Mouse (Mus musculus) forebrain, embryonic 14.5 days (tissue): ENCODE measurements around the gene Itih4. TPM values are rescaled to one million over a fixed set of nuclear protein-coding genes. Genes with fewer than 3 reads are reported as not detected.
A peak's percentile ranks its signal among the peaks of the same experiment; 100 is the strongest.

ENCODE experiments used
- ATAC-seq: fragments of 200-750 bp; cut with Nextera tagmentation; 2 replicates; pipeline ENCODE4 v1.8.0; 2017; ENCODE audit warnings: mild to moderate bottlenecking, moderate library complexity
- DNase-seq: peaks from one replicate; pipeline ENCODE4 v3.0.0-alpha.2; 2015; ENCODE audit warnings: low spot score
- H3K27ac ChIP-seq: fragments of 300-500 bp; sonication (generic); 2 replicates; pipeline ENCODE4 v1.5.1; 2014; ENCODE audit warnings: low read depth, mild to moderate bottlenecking, control low read depth, low read length, moderate library complexity
- H3K27me3 ChIP-seq: fragments of 300-500 bp; sonication (generic); replicated peaks from 2 replicates; pipeline ENCODE4 v1.6.1; 2014; ENCODE audit warnings: low read length, control low read depth, mixed read lengths; ENCODE audit not compliant: control insufficient read depth, insufficient read depth
- H3K36me3 ChIP-seq: fragments of 300-500 bp; sonication (generic); 2 replicates; pipeline ENCODE4 v1.6.1; 2014; ENCODE audit warnings: low read length, control low read depth; ENCODE audit not compliant: control insufficient read depth, insufficient read depth
- H3K4me1 ChIP-seq: fragments of 300-500 bp; sonication (generic); 2 replicates; pipeline ENCODE4 v1.6.1; 2014; ENCODE audit warnings: antibody characterized with exemption, low read length, control low read depth; ENCODE audit not compliant: control insufficient read depth, insufficient read depth
- H3K4me2 ChIP-seq: fragments of 300-500 bp; sonication (generic); 2 replicates; pipeline ENCODE4 v1.6.1; 2014; ENCODE audit warnings: mild to moderate bottlenecking, control low read depth, low read length
- H3K4me3 ChIP-seq: fragments of 300-500 bp; sonication (generic); 2 replicates; pipeline ENCODE4 v1.5.1; 2014; ENCODE audit warnings: low read depth, low read length, control low read depth
- H3K9ac ChIP-seq: fragments of 300-500 bp; sonication (generic); 2 replicates; pipeline ENCODE4 v1.6.1; 2014; ENCODE audit warnings: mild to moderate bottlenecking, low read length, control low read depth, moderate library complexity
- H3K9me3 ChIP-seq: fragments of 300-500 bp; sonication (generic); replicated peaks from 2 replicates; pipeline ENCODE4 v1.6.1; 2016; ENCODE audit warnings: low read length, control low read depth, mixed read lengths; ENCODE audit not compliant: control insufficient read depth
- WGBS: fragments of 180-500 bp; shearing (Covaris S2); extraction: QIAGEN DNeasy Blood & Tissue Kit; methylation state at CpG from one replicate; pipeline ENCODE4 v1.1.7; 2014; 5-methylcytosine and 5-hydroxymethylcytosine counted together
- polyA plus RNA-seq: library from polyadenylated mRNA; unstranded; fragments of >200 nt; fragmentation: Nextera tagmentation; extraction: Ambion mirVana; gene quantifications from 2 replicates; pipeline ENCODE4 v1.2.1, GENCODE M21; 2014

Gene Itih4
- polyA plus RNA-seq, 1 experiment from 2014 or later = not detected

DNA sequence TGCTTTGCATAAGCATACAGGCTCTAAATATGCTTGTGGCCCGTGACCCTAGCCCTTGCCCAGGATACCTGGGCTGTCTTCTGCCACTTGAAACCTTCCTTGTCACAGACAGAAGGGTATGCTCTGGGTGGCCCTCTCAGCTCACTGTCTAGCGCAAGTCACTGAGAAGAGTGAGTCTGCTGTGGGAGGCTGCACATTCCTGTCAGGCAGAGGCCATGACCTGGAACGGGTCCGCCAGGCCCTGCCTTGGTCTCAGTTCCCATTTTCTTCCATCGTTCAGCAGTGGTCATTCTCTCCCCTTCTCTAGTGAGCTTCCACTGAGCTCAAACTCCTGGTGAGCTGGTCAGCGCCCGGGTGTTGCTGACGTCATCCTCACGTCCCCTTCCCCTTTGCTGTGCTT, 10.3 kb upstream of the Itih4 start:
- H3K36me3 ChIP-seq = peaks cover 32% of the 10 kb centered on the region

DNA sequence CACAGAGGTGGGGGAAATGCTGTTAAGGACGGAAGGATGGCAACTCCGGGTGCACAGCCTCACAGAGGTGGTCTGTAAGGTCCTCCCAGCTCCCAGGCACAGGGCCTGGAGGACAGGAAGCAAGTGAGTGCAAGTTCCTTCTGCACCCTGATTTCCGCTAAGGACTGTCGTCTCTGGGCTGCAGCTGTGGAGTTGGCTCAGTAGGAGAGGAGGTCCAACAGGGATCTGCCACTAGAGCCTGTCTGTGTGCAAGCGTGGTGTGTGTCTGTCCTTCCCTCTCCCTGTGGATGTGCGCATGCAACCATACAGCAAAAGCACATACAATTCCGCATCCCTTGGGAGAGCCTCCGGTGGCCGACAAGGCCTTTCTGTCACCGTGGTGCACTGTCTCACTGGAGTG, 9.8 kb upstream of the Itih4 start:
- 97% methylated on average over 10 of the region's 10 CpGs for WGBS
- DNase-seq (no peak), ATAC-seq (no peak)
- Histone ChIP-seq H3K4me1 (0 out of 2 replicates have a peak, but pooled peaks cover 3% of the 10 kb centered on the region), H3K4me3 (no peak overlapping the region), H3K4me2 (no peak overlapping the region), H3K27me3 (no peaks in the 10 kb centered on the region), H3K9me3 (no peaks in the 10 kb centered on the region), H3K36me3 (peaks cover 32% of the 10 kb centered on the region), H3K27ac (no peak overlapping the region), H3K9ac (no peak overlapping the region)

More for the DNA sequence above, 10.3 kb upstream of the Itih4 start:
- Histone ChIP-seq H3K9ac (no peak overlapping the region), H3K4me3 (no peak overlapping the region), H3K4me1 (0 out of 2 replicates have a peak, but pooled peaks cover 3% of the 10 kb centered on the region), H3K4me2 (no peak overlapping the region), H3K27ac (no peak overlapping the region), H3K27me3 (no peaks in the 10 kb centered on the region), H3K9me3 (no peaks in the 10 kb centered on the region)
- DNase-seq = no peak
- ATAC-seq = no peak
- 90% methylated on average over 9 of the region's 9 CpGs for WGBS

DNA sequence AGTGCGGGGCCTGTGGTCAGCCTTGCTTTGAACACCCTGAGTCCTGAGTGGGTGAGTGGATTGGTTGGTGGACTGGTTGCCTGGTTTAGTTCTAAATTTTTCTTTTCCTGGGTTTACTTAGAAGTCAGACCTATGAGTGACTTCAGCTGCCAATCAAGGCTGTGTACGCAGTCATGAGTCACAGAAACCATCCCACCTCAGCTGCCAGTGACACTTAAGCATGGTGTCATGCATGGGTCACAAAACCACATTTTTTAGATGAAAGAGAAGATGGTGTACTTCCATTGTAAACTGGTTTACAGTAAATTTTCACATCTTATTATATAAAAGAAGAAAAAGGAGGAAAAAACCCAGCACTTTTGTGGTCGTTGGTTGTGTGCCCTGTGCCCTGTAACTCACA, 8.4 kb upstream of the Itih4 start:
- Histone ChIP-seq H3K36me3 (peaks cover 25% of the 10 kb centered on the region), H3K27me3 (no peaks in the 10 kb centered on the region), H3K9ac (no peak overlapping the region), H3K9me3 (no peaks in the 10 kb centered on the region), H3K4me3 (no peak overlapping the region), H3K4me2 (no peak overlapping the region), H3K4me1 (0 out of 2 replicates have a peak, but pooled peaks cover 3% of the 10 kb centered on the region), H3K27ac (no peak overlapping the region)
- WGBS = 93% methylated on average over 3 of the region's 3 CpGs
- no peak for ATAC-seq
- no peak for DNase-seq

DNA sequence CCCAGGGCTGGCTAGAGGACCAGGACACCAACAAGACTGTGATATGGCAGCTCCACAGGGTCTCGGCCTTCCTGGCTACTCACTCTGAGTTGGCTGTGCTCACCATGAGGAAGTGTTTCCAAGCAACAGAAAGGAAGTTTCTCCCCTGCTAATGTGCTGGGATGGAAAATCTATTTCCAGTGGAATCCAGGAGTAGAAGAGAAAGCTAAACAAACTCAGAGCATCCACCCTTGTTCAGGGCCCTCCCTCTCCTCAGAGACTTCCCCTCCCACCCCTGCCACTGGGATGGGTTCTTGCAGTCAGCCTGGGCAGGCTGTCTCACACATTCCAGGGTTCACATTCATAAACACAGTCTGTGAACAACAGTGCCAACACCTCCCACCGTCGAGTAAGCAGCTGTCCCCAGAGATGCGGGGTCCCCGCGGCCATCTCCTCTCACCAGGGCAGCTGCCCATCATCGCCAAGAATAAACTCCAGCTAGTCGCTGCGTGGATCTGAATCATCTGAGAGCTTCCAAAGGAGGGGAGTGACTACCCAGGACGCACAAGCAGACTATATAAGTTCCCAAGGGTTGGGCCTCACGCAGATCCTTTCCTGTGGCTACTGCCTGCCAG, 7.2 kb upstream of the Itih4 start, which contains the start of gene Mustn1:
Gene Mustn1, plus strand, starts transcription at position 243 of the 614 bp plus-strand sequence.
- Histone ChIP-seq H3K27me3 (no peaks in the 10 kb centered on the region), H3K27ac (no peak within 1 kb of the TSS), H3K36me3 (peaks cover 15% of the 10 kb centered on the region), H3K9me3 (no peaks in the 10 kb centered on the region), H3K4me2 (no peak within 1 kb of the TSS), H3K9ac (no peak within 1 kb of the TSS), H3K4me1 (0 out of 2 replicates have a peak, but pooled peaks cover 3% of the 10 kb centered on the region), H3K4me3 (no peak within 1 kb of the TSS)
- ATAC-seq (peak; percentile 44; the same call in 1 of the 2 replicates), DNase-seq (peak; percentile 11)
- 78% methylated on average over 11 of the region's 11 CpGs for WGBS

DNA sequence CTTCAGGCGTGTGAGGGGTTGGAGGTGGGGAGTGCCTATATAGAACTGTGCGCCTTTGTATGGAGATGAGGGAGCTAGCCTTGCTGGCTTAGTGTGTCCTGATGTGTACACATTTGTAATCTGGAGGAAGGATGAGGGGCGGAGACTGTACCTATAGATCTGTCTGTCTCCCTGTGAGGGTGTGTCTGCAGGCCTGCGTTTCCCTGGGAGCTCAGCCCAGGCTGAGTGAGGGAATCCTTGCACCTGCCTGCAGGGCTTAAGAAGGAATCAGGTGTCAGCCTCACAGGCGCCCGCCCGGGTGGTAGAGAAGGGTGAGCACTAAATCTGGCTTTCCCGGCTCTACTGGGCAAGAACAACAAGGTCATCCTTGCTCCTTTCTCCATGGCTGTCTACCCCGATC, 6.5 kb upstream of the Itih4 start:
- no peak overlapping the region for H3K4me3 ChIP-seq
- 0 out of 2 replicates have a peak, but pooled peaks cover 3% of the 10 kb centered on the region for H3K4me1 ChIP-seq
- H3K27me3 ChIP-seq = no peaks in the 10 kb centered on the region
- H3K4me2 ChIP-seq = no peak overlapping the region
- H3K27ac ChIP-seq = no peak overlapping the region
- DNase-seq (no peak), ATAC-seq (no peak; the same call in 1 of the 2 replicates)
- peaks cover 9% of the 10 kb centered on the region; the same call in 1 of the 2 replicates for H3K36me3 ChIP-seq
- WGBS = 64% methylated on average over 9 of the region's 9 CpGs
- H3K9me3 ChIP-seq = no peaks in the 10 kb centered on the region
- H3K9ac ChIP-seq = no peak overlapping the region

DNA sequence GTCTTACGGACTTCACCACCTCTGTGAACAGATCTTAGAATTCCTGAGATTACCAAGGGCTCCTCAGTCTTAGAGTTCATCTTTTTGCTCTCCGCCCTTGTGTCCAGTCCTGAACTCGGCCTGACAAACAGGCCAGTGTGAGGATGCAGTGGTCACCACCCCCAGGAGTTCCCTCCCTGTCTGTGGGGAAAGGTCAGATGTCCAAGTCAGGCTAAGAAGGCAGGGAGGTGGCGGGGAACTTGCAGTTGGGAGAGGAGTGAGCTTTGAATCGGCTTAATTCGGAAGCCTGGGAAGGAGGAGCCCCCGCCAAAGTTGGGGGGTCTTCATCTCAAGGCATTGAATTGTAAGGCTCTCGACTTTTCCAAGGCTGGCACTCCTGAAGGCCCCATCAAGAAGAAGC, 6.0 kb upstream of the Itih4 start:
- H3K27me3 ChIP-seq = no peaks in the 10 kb centered on the region
- ATAC-seq = no peak
- peaks cover 5% of the 10 kb centered on the region; the same call in 1 of the 2 replicates for H3K36me3 ChIP-seq
- 0 out of 2 replicates have a peak, but pooled peaks cover 3% of the 10 kb centered on the region for H3K4me1 ChIP-seq
- H3K4me2 ChIP-seq = no peak overlapping the region
- DNase-seq = no peak
- H3K9me3 ChIP-seq = no peaks in the 10 kb centered on the region
- H3K4me3 ChIP-seq = no peak overlapping the region
- no peak overlapping the region for H3K9ac ChIP-seq
- 78% methylated on average over 8 of the region's 8 CpGs for WGBS
- no peak overlapping the region for H3K27ac ChIP-seq

DNA sequence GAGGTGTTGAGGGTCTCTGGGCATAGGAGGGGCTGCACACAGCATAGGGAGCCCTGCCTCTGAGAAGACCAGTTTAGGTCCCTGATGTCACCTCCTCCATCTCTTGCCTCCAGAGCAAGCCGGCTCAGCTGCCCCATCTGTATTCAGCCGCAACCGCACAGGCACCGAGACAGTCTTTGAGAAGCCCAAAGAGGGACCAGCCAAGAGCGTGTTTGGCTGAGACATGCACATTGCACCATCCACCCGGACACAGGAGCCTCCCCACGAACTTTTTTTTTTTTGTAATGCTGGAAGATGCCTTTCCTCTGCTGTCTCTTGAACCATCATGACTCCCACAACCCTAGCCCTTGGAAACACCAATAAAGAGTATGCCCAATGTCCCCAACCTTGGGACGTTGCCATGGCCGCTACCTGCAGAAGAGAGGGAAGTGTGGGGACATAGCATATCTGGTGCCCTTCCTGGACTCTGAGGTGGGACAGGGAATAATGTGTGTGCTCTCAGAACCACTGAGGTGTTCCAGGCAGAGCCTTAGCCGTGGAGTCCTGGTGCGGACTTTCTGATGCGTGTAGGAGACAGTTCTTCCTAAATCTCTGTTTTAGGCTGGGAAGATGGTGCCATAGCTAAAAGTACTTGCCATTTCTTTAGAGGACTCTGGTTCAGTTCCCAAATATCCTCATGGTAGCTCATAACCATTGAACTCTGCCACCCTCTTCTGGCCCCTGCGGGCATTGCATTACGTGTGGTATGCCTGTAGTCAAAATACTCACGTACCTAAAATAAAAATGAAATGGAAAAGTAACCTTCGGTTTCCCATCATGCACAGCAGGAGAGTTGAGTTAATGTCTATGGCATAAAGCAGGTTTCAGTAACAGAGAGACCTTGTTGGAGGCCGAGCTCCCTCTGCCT, 5.2 kb upstream of the Itih4 start:
- 88% methylated on average over 17 of the region's 17 CpGs for WGBS
- Histone ChIP-seq H3K4me1 (0 out of 2 replicates have a peak, but pooled peaks cover 3% of the 10 kb centered on the region), H3K9ac (no peak overlapping the region), H3K27me3 (no peaks in the 10 kb centered on the region), H3K4me2 (no peak overlapping the region), H3K9me3 (no peaks in the 10 kb centered on the region), H3K36me3 (no peaks in the 10 kb centered on the region), H3K4me3 (no peak overlapping the region), H3K27ac (no peak overlapping the region)
- DNase-seq (peak; percentile 42), ATAC-seq (no peak)

DNA sequence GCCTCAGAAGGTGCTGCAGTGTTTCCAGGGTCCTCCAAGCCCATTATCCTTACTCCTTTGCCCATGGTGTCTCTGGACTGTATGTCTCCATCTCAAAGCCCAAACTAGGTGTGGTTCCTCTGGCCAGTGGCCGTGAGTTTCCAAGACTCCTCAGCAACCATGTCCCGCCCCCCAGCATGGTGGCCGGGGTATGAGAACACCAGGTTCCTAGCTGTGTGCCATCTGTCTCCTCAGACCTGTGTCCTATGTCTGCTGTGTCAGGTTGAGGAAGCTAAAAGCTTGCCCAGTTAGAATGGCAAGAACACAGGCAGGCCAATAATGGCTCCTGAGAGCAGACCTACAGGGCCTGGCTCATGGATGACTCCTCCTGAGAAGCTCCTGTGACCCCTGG, 4.6 kb upstream of the Itih4 start:
- no peaks in the 10 kb centered on the region for H3K27me3 ChIP-seq
- ATAC-seq (no peak), DNase-seq (no peak)
- 92% methylated on average over 3 of the region's 3 CpGs for WGBS
- 0 out of 2 replicates have a peak, but pooled peaks cover 3% of the 10 kb centered on the region for H3K4me1 ChIP-seq
- H3K4me2 ChIP-seq = no peak overlapping the region
- H3K9me3 ChIP-seq = no peaks in the 10 kb centered on the region
- H3K4me3 ChIP-seq = no peak overlapping the region
- H3K27ac ChIP-seq = no peak overlapping the region
- no peak overlapping the region for H3K9ac ChIP-seq
- H3K36me3 ChIP-seq = no peaks in the 10 kb centered on the region
